Mouse (Mus musculus) gastrocnemius, postnatal 14 days (tissue): Measurements from ENCODE around the gene Dis3. TPM values are rescaled to one million over a fixed set of nuclear protein-coding genes. Genes with fewer than 3 reads are reported as not detected.
"Not testable (repeated sequence)": the region's sequence is repeated elsewhere in the genome, so short reads cannot be mapped to it uniquely, and the experiment has no call there.

ENCODE experiments used
- DNase-seq: peaks from one replicate; pipeline ENCODE4 v3.0.0; 2021; ENCODE audit warnings: mixed read lengths
- intact Hi-C: fragments of 180-260 bp; cut with DNase I; formaldehyde crosslinking; loops from one replicate; pipeline ENCODE4 v1.15.1; 2025; ENCODE audit warnings: low total_unique reads
- total RNA-seq, 2 experiments: library from RNA; stranded (reverse); gene quantifications; 2 replicates each; pipeline ENCODE4 v1.2.3; 2021

The Dis3 gene
- total RNA-seq, 2 experiments from 2014 or later, result 11.2 to 13.7 TPM

GRCm38 (mm10) chr14:99088947-99089346, 10.6 kb downstream of the Dis3 start:
- intact Hi-C loops, result no loop called here
- no peak for DNase-seq

GRCm38 (mm10) chr14:99071146-99071545, 28.4 kb downstream of the Dis3 start:
- no peak for DNase-seq
- intact Hi-C loops, result no loop called here

GRCm38 (mm10) chr14:99063091-99063490, 36.5 kb downstream of the Dis3 start:
- intact Hi-C loops, result no loop called here
- no peak for DNase-seq

GRCm38 (mm10) chr14:99060616-99061015, 39.0 kb downstream of the Dis3 start:
- DNase-seq, result no peak
- intact Hi-C loops, result no loop called here

- intact Hi-C loops, result no loop called here
- no peak for DNase-seq
Measured at GRCm38 (mm10) chr14:99058959-99059586, 40.5 kb downstream of the Dis3 start.

GRCm38 (mm10) chr14:99046782-99047181, 52.8 kb downstream of the Dis3 start:
- intact Hi-C loops, result no loop called here

GRCm38 (mm10) chr14:99046031-99046781, 53.4 kb downstream of the Dis3 start, which contains the start of the genes Mzt1 and Bora:
Gene Mzt1 (minus strand): TSS chr14:99046134.
Gene Bora (plus strand): TSS chr14:99046222.
- intact Hi-C loops, result no loop called here
- DNase-seq, result peak; percentile 90

More at GRCm38 (mm10) chr14:99046782-99047181, 52.8 kb downstream of the Dis3 start:
- DNase-seq, result no peak

- intact Hi-C loops, result no loop called here
- DNase-seq, result no peak
Measured at GRCm38 (mm10) chr14:99045378-99046030, 54.1 kb downstream of the Dis3 start.

GRCm38 (mm10) chr14:99044718-99045117, 54.9 kb downstream of the Dis3 start:
- intact Hi-C loops, result no loop called here
- DNase-seq, result no peak

GRCm38 (mm10) chr14:99044096-99044495, 55.5 kb downstream of the Dis3 start:
- no peak for DNase-seq
- intact Hi-C loops, result no loop called here

GRCm38 (mm10) chr14:99043499-99043898, 56.1 kb downstream of the Dis3 start:
- intact Hi-C loops, result no loop called here
- DNase-seq, result no peak

- intact Hi-C loops, result no loop called here
- DNase-seq, result no peak
Measured at GRCm38 (mm10) chr14:99041416-99041815, 58.2 kb downstream of the Dis3 start.

GRCm38 (mm10) chr14:99039308-99039707, 60.3 kb downstream of the Dis3 start:
- DNase-seq, intact Hi-C loops: not testable (repeated sequence)

- no peak for DNase-seq
- intact Hi-C loops, result no loop called here
Measured at GRCm38 (mm10) chr14:99037703-99038102, 61.9 kb downstream of the Dis3 start.

- intact Hi-C loops, result no loop called here
- DNase-seq, result no peak
Measured at GRCm38 (mm10) chr14:99036039-99036438, 63.5 kb downstream of the Dis3 start.

GRCm38 (mm10) chr14:99034851-99035250, 64.7 kb downstream of the Dis3 start:
- intact Hi-C loops, result not testable (repeated sequence)

GRCm38 (mm10) chr14:99032596-99032995, 67.0 kb downstream of the Dis3 start:
- intact Hi-C loops, result no loop called here
- no peak for DNase-seq

More at GRCm38 (mm10) chr14:99034851-99035250, 64.7 kb downstream of the Dis3 start:
- not testable (repeated sequence) for DNase-seq

- no peak for DNase-seq
- intact Hi-C loops, result no loop called here
Measured at GRCm38 (mm10) chr14:99031337-99031873, 68.2 kb downstream of the Dis3 start.

GRCm38 (mm10) chr14:99029987-99030386, 69.6 kb downstream of the Dis3 start:
- intact Hi-C loops, result no loop called here
- no peak for DNase-seq
